Mouse (Mus musculus): ENCODE measurements around the gene Fbp1.

The Fbp1 gene

DNA sequence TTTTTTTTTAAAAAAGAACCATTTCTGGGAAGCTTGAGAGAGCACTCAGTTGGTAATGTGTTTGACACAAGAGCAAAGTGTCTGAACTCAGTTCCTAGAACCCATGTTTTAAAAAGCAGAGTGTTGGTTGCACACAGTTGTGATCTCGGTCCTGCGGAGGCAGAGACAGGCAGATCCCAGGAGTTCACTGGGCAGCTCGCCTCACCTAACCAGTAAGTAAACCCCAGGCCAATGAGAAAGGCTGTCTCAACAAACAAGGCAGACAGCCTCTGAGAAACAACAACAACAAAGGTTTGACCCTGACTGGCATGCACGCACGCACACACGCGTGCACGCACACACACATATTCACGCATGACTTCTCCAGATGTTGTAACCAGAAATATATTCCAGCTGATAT is 4.2 kb downstream of the Fbp1 start:
- no peak for DNase-seq (ENCODE audit: low spot score)

DNA sequence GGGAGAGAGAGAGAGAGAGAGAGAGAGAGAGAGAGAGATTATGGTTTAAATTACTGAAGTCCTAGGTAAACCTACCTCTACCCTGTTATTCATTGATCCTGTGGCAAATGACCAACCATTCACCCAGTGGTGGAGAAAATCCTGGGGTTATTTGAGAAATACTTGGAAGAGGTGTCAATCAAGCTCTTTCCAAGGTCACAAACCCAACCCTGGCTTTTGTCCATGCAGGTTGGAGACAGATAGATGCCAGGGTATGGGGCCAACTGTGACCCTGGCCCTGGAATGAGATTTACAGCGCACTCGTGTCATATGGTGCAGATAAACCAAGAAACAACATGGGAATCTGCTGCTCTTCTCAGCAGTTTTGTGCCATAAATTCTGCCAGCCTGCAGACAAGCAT is 4.6 kb downstream of the Fbp1 start:
- DNase-seq (ENCODE audit: low spot score) = no peak

DNA sequence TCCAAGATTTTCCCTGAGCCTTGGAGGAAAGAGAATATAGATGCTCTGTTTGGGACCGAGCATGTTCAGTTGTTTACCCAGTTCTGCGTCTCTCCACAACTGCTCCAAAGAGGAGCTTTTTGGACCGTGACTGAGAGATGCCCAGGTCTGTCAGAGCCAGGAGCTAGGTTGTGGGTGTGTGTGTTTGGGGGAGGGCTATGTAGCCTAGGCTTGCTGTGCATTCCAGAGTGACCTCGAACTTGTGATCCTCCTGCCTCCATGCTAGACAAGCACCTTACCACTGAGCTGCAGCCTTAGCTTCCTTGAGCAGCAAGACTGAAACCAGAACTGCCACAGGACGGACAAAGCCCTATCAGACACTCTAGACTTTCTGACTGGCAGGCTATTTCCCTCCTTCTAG is 5.2 kb downstream of the Fbp1 start:
- no peak for DNase-seq (ENCODE audit: low spot score)

DNA sequence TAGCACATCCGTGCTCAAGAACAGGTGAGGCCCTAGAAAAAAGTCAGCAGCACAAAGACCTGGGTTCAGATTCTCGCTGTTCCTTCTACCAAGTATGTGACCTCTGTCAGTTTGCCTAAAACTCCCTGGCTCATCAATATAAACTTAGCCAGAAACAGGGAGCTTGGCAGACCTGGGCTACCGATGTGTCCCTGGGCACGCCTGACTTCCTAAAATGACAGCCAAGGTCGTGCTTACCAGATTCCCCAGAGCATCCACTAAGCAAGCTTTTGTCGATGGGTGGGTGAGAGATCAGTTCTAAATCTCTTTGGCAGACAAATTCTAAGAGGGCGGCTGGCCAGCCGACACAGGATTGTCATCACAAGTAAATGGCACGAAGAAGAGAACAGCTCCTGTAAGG is 6.7 kb downstream of the Fbp1 start:
- no peak for DNase-seq (ENCODE audit: low spot score)

DNA sequence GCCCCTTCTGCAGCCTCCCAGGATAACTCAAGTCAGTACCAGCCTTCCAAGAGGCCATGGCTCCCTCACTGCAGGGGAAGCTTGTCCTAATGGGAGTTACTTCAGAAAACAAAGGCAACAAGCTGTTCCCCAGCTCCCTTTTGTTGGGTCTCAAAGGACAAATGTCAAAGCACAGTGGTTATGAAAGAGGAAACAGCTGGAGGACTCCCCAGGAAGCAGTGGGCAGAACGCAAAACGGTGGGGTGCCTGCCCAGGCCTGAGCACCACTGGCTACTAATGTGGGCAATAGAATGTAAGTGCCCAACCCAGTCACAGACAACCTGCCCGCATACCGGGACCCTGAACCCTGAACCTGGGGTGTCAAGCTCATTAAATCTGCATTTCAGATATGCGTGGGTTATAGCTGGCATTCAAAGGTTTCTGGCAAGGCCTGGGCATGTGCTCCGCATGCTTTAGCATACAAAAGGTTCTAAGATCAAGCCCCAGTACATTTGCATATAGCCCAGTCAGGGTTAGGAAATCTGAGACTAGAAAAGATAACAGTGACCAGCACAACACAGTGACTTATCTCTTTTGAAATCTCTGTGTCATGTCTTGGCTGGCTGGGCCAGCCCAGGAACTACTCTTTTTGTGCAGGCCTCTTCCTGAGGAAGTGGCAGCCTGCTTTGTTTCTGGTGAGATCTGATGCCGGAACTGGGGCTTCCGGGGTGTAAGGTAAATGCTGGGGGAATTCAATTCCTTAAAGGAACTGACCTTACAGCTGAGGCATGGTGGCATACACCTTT is 8.1 kb downstream of the Fbp1 start:
- no peak for DNase-seq (ENCODE audit: low spot score)

DNA sequence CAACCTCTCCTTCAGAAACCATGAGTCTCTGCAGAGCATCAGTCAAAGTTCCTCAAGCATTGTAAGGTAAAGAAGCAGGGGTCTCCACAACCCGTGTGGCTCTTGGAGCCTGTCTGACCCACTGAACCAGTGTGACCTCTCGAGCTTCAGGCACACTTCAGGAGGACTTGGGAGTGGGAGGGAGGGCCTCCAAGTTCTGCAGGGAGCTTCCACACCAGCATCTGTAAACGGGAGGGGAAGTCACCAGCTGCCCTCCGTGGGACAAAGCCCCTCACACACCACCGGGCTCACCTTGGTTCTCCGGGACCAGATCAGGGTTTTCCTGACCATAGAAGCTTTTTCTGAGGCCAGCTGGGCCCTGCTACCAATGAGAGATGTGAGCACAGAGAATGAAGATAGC is 8.7 kb downstream of the Fbp1 start:
- no peak for DNase-seq (ENCODE audit: low spot score)

DNA sequence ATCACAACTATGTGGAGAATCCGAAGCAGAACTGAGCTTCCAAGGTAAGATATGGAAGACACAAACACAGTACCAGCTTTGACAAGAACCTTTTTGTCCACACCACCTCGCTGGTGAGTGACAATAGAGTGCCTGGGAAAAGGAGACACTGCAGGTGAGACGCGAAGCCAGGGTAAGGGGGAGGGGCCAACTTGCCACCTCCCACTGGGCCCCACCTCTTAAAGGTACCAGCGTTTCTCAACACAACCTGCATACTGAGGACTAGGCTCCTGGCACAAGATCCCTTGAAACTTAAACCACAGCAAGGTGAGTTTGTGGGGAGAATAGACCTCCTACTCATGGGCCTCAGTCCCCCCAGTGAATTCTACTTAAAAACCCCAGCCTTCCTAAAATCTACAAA is 10.8 kb downstream of the Fbp1 start:
- DNase-seq (ENCODE audit: low spot score) = no peak

DNA sequence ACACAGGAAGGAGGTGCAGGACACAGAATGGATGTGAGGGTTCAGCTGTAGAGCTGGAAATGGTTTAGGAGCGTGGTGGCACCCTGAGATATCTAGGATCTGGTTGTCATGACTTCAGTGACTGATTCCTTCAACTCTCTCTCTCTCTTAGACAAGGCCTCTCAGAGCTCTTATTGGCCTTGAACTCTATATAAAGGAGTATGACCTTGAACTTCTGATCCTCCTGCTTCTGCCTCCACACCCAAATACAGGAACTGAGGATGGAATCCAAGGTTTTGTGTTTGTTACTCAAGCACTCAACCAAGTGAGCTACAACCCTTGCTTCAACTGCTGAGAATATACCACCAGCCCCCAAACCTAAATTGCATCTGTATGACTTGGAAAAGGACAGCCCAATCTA is 12.0 kb downstream of the Fbp1 start:
- DNase-seq (ENCODE audit: low spot score) = no peak

DNA sequence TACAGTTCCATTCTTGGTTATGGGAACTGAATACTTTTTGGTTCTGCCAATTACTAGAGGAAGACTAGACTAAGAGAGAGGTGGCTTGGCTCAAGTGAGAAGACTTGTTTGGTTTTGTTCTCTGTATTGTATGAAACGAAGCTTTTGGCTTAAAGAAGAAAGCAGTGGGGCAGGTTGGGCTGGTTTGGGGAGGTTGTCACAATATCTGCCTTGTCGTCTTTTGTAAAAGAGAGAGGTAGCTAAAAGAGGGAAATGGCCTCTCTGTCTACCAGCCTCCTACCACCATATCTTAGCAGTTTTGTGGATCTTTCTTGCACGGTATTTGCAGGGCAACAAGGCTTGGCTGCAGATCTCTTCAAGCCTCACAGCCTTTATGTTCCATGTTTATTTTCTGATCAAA is 15.8 kb downstream of the Fbp1 start:
- DNase-seq (ENCODE audit: low spot score) = no peak

DNA sequence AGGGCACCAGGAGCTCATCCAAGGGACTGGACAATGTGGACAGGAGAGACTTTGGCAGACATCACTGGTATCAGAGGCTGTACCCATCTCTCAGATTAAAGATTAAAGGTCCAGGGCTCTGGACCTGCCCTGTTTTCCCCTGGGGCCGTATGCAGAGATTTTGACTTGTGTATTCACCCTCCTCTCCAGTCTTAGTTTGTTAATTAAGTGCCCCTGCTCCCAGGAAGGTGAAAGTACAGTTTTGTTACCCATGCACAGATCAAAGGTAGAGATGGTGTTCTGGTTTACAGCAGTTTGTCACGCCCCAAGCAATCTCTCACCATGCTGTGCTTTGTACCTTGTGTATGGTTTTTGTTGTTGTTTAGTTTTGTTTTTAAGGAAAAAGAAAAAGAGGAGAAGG is 17.5 kb downstream of the Fbp1 start:
- no peak for DNase-seq (ENCODE audit: low spot score)

DNA sequence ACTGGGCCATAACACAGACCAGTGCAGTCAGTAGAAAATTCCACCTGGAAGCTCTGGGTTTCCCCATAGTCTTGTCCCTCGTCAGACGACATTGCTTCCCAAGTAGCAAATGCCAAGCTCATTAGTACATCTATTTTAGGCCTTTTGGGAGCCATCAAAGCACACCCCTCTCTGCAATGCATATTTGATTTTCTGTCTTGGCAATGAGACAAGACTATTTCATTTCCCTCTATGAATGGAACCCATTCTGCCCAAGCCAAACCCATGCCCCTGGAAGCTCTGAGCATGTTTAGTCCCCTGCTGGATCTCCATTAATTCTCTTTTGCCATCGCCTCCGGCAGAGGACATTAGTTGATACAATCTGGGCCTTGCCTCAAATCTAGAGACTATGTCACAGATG is 21.3 kb downstream of the Fbp1 start:
- no peak for DNase-seq (ENCODE audit: low spot score)

DNA sequence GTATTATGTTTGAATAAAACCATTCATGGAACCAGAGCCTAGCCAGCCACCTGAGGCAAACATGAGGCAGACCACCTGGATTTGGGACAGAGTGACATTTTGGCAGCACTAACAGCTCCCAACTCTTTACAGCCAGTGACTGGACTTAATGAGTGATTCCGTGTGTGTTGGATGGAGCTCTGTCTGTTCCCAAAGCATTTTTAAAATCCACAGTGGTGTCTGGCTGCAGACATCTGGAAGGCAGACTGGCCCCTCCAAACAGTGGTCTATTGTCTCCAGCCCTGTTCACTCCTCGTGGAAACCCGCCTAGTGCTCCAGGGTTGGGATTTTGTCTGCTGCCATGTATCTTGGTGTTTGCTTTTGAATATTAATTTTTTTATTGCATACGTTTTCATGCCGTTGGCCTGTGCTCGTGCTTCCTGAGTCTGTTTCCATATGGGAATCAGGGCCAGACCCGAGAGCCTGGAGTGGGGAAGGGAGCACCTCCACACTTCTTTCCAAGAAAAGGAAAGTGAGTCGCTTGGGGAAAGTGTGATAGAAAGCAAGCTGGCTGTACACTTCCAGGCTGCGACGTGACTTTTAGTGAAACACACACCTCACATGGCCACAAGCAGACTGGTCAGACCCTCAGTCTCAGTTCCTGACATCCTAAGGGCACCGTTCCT is 22.3 kb downstream of the Fbp1 start:
- DNase-seq (ENCODE audit: low spot score) = no peak

DNA sequence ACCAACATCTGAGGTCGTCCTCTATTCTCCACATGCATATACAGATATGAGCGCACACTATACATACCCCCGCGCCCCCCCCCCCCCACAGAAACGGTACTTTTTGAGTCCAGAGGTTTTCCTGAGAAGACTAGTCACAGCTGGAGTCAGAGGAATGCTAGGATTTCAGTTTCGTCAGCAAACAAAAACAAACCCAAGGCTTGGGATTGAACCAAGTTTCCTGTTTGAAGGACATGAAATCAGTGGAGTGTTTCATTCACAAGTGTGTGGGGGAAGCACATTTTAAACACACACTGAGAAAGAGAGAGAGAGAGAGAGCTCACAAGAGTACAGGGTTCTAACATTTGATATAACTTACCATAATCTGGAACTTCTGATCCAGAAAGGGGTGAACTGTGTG is 24.3 kb downstream of the Fbp1 start:
- no peak for DNase-seq (ENCODE audit: low spot score)

DNA sequence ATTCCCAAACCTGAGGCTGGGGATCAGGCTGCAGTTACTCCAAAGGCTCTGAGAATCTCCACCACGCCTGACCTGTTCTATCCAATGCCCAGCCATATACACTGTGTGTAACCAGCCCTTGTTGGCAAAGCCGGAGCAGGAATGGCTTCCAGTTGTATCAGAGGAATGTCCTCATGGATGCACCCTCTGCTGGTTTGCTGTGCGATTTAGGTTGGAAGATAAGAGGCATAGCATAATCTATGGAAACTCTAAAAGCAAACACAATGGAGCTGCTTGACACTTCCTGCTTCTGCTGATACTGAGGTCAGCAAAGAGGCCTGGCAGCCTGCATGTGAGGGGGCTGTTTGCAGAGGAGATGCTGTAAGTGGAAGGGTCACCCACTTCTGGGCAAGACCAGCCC is 25.2 kb downstream of the Fbp1 start:
- DNase-seq (ENCODE audit: low spot score) = no peak

DNA sequence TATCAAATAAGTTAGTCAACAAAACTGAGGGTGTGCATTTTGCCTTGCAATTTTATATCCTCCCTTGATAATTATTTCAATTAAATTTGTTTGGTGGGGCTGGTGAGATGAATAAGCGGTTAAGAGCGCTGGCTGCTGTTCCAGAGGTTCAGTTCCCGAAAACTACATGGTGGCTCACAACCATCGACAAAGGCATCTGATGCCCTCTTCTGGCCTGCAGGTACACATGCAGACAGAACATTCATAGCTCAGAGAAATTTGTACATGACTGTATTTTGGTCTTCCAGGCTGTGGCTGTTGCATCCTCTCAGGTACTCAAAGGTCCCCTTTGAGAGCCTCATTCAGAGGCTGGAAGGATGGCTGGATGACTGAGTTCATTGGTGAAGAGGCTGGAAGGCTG is 28.0 kb downstream of the Fbp1 start:
- no peak for DNase-seq (ENCODE audit: low spot score)

DNA sequence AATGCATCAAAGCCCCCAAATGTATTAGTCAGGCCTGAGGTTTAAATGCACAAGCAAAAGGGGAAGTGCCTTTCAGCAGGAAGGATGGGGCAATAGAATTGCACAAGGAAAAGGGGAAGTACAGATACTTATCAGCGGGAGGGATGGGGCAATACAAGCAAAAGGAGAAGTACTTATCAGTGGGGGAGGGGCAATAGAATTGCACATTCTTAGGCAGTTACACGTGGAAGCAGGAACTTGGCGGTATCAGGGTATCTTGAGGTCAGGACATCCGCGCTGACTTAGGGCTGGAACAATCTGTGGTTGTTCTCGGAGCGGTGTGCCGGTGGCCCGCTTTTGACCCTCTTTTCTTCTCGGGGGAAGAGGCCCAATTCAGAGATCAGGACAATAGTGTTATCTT is 28.8 kb downstream of the Fbp1 start:
- peak; percentile 55 for DNase-seq (ENCODE audit: low spot score)

DNA sequence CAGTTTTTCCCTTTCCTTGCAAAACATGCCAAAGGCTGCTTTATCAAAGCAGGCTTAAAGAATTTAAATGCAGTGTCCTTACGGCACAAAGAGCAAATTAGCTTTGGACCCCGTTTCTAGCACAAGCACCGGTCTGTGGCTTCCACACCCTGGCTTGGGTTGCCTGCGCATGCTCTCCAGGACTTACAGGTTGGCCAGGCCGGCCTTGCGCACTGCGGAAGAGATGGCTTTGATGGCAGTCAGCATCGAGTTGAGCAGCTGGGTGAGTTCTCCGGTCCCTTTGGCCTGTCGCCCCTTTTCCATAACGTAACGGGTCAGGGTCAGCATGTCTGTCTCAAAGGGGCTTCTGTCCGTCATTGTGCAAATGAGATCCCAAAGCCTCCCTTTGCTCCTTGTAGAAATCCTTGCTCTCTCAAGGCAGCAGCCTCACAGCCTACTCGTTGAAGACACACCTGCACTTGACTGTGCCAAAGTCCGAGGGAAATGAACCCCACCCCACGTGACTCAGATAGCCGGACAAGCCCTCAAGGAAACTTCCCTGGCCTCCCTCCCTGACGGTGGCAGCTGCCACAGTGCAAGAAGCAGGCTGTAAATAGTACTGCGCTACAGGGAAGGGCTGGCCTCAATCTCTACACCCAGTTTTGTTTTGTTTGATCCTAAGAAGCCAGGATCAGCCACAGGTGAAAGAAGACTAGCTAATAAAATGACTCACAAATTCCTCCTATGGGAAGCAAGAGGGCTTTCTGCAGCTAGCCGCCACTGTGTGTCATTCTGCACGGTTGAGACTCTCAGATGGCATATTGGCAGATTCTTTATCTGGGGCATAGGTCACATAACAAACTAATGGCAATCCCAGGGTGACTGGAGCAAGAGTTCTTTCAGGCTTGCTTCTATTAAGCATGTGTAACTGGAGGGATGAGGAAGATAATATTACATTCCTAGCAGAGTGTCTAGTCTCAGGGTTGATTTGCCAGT is 29.9 kb downstream of the Fbp1 start, which contains the start of gene Fbp2:
TSS of gene Fbp2 (minus strand) at position 482 of the 975 bp plus-strand sequence.
- DNase-seq (ENCODE audit: low spot score) = peak; percentile 83

DNA sequence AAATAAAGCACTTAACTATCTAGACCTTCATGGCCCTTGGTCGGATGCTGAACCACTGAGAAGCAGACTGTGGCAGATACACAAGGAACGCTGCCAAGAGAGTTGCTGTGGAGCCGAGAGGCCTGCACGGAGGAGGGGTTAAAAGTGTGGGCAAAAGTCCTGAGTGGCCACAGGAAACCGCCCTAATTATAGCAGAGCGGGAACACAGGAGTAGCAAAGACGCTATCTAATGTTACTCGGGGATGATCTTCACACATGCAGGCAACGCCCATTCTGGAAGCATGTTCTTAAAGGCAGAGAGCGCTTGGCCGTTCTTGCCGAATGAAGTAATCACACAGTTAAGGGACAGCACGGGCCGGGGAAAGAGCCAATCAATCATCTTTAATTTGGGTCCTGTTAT is 31.2 kb downstream of the Fbp1 start:
- DNase-seq (ENCODE audit: low spot score) = no peak

DNA sequence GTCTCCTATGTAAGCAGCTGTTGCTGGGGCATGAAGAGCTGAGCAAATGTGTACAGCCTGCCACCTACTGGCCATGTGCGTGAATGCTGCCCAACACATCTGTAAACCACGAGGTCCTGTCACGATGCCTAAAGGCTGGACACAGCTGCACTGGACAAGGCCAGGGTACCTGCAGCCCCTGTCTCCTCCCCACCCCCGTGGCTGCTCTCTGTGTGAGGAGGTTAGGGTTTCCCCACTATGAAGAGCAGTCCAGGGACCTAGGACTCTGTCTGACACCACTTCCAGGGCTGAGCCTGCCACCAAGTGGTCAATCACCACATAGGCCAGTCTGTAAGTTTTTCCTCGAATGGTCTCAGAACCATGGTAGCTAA is 31.8 kb downstream of the Fbp1 start:
- peak; percentile 88 for DNase-seq (ENCODE audit: low spot score)

DNA sequence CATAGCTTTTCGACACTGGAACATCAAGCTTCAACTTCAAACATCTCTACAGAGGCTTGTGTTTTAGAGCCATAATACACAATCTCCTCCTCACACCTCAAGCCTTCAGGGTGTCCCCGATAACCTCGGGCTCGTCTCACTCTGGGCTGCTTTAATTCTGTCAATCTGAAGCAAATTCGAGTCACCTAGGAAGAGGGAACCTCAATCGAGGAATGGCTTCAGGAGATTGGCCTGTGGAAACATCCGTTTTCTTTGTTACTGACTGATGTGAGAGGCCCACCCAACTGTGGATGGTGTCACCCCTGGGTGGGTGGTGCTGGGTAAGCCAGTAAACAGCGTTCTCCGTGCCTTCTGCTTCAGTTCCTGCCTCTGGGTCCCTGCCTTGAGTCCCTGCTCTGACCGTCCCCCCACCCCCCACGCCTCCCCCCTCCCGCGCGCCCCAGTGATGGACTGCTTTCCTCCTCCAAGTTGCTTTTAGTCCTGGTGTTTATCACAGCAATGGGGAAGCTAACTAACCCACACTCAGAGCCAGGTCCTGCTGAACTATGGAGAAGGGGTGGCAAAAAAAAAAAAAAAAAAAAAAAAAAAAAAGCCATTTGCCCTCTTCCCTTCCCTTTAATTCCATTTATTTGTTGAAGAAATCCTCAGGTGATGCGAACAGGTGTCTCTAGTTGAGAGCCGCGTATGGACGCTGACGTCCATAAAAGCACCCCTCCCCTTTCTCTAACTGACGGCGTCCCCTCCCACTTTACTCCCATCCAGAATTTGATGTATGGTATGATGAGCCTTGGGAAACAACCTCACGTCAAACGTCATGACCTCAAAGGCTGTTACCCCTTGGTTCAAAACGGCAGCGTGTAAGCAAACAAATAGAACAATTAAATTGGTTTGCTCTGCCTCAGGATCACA is 32.4 kb downstream of the Fbp1 start:
- DNase-seq (ENCODE audit: low spot score) = no peak

DNA sequence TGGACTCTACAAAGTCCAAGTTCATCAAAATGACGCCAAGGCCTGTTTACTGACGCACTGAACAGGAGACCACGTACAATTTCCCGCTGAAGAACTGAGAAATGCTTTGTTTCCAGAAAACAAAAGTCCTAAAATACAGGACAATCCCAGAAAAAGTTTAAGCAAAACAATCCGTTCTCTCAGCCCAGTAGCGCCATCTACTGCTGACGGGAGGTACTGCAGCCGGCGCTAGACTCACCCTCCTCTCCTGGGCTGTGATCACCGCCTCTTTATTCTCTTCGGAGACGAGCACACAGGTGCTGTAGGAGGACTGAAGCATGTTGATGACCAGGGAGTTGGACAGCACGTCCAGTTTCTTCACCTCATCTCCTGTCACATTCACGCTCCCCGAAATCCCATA is 33.4 kb downstream of the Fbp1 start:
- peak; percentile 44 for DNase-seq (ENCODE audit: low spot score)

DNA sequence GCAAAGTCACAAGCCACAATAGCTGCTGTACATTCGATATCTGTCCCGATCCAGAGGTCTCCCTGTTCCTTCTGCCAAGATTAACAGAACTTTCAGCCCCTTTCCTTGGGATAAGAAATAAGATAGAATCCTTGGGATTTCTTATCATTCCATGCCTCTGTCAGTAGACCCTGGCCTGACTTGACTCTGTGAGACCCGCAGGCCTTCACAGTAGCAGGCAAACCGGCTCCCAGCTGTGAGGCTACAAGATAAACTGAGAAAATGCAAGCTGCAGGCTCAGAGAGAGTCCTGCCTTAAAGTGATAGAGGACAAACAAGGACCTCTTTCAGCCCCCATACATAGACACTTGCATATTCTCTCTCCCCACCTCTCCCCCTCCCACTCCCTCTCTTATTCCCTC is 54.7 kb downstream of the Fbp1 start:
- no peak for DNase-seq (ENCODE audit: low spot score)

Measured in yolk sac, embryonic 10.5 days (tissue).